Mouse (Mus musculus) liver, embryonic 15.5 days (tissue): ENCODE data around the gene Rer1. TPM values are rescaled to one million over a fixed set of nuclear protein-coding genes. Genes with fewer than 3 reads are reported as not detected.

ENCODE experiments used
- ATAC-seq: fragments of 200-750 bp; cut with Nextera tagmentation; 2 replicates; pipeline ENCODE4 v1.8.0; 2017; ENCODE audit warnings: moderate number of reproducible peaks, mild to moderate bottlenecking, moderate library complexity; ENCODE audit not compliant: insufficient read depth
- H3K27ac ChIP-seq: fragments of 300-500 bp; sonication (generic); replicated peaks from 2 replicates; pipeline ENCODE4 v1.5.1; 2015; ENCODE audit warnings: mild to moderate bottlenecking, inconsistent platforms
- H3K27me3 ChIP-seq: fragments of 300-500 bp; sonication (generic); 2 replicates; pipeline ENCODE4 v1.6.1; 2015; ENCODE audit warnings: mild to moderate bottlenecking, inconsistent platforms
- H3K36me3 ChIP-seq: fragments of 300-500 bp; sonication (generic); replicated peaks from 2 replicates; pipeline ENCODE4 v1.6.1; 2015; ENCODE audit warnings: moderate library complexity, mild to moderate bottlenecking, inconsistent platforms
- H3K4me1 ChIP-seq: fragments of 300-500 bp; sonication (generic); replicated peaks from 2 replicates; pipeline ENCODE4 v1.6.1; 2015; ENCODE audit warnings: inconsistent platforms
- H3K4me2 ChIP-seq: fragments of 300-500 bp; sonication (generic); 2 replicates; pipeline ENCODE4 v1.6.1; 2015; ENCODE audit warnings: moderate library complexity, mild to moderate bottlenecking, inconsistent platforms
- H3K4me3 ChIP-seq: fragments of 300-500 bp; sonication (generic); replicated peaks from 2 replicates; pipeline ENCODE4 v1.5.1; 2015; ENCODE audit warnings: mild to moderate bottlenecking, inconsistent platforms
- H3K9ac ChIP-seq: fragments of 300-500 bp; sonication (generic); 2 replicates; pipeline ENCODE4 v1.6.1; 2015; ENCODE audit warnings: moderate library complexity, mild to moderate bottlenecking, inconsistent platforms
- H3K9me3 ChIP-seq: fragments of 300-500 bp; sonication (generic); replicated peaks from 2 replicates; pipeline ENCODE4 v1.6.1; 2016; ENCODE audit warnings: inconsistent platforms
- WGBS: fragments of 180-500 bp; shearing (Covaris S2); methylation state at CpG from one replicate; pipeline ENCODE4 v1.1.7; 2015; ENCODE audit warnings: mixed read lengths; ENCODE audit not compliant: insufficient replicate concordance; 5-methylcytosine and 5-hydroxymethylcytosine counted together
- polyA plus RNA-seq: library from polyadenylated mRNA; unstranded; fragments of >200 nt; fragmentation: Nextera tagmentation; extraction: Ambion mirVana; gene quantifications from 2 replicates; pipeline ENCODE4 v1.2.1, GENCODE M21; 2015

Rer1 gene
- polyA plus RNA-seq, 1 experiment from 2014 or later, result 81.0 TPM

DNA sequence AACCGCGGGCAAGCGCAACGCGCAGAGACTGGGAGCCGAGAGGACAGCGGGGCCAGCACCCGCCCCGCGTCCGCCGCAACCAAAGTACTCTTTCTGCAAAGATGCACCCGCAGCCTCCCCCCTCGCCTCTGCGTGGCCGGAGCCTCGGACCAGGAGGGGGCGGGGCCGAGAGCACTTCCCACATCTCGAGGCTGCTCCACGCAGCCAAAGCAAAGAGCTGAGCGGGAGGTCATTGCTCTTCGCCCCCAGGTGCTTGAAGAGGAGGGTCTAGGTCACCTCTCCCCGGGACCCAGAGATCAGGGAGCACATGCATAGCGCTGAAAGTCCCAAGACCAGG is 42.9 kb downstream of the Rer1 start:
- no peak overlapping the region for H3K4me2 ChIP-seq

DNA sequence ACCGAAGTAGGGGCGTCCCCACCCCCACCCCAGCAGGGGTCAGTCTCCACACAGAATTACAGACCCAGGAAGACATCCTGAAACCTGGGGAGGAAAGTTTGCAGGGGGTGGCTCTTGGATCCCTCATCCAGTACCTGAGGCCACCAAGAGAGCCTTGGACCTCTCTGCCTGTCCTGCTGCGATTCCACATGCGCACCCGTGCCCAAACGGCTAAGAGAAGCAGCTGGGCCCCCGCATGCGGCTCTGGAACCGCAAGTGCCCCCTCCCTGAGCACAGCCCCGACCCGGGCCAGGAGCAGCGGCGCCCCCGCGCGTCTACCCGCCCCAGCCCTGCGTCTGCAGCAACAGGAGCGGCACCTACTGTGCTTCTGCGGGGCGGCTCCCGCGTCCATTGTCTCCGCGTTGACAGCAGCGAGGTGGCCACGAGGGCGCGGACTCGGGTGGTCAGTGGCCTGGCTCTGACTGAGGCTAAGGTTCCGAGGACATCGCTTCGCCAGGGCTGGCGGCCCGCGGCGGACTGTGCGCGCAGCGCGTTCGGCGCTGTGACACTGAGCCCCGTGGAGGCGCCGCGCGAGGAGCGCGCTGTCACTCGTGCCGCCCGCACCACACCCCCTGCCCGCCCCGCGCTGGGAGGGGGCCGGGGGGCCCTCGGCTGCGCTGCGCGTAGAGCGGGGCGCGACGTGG is 43.4 kb downstream of the Rer1 start:
- WGBS, result 3% methylated on average over 65 of the region's 65 CpGs
- Histone ChIP-seq H3K9ac (no peak overlapping the region), H3K4me3 (no peak overlapping the region), H3K4me1 (no peaks in the 10 kb centered on the region), H3K4me2 (no peak overlapping the region), H3K36me3 (no peaks in the 10 kb centered on the region), H3K9me3 (no peaks in the 10 kb centered on the region), H3K27ac (no peak overlapping the region), H3K27me3 (peaks cover 72% of the 10 kb centered on the region)
- ATAC-seq, result no peak

More for the DNA sequence above, 42.9 kb downstream of the Rer1 start:
- WGBS, result 3% methylated on average over 25 of the region's 25 CpGs
- H3K9me3 ChIP-seq, result no peaks in the 10 kb centered on the region
- peaks cover 74% of the 10 kb centered on the region for H3K27me3 ChIP-seq
- no peak overlapping the region for H3K4me3 ChIP-seq
- no peak overlapping the region for H3K27ac ChIP-seq
- no peaks in the 10 kb centered on the region for H3K36me3 ChIP-seq
- H3K4me1 ChIP-seq, result no peaks in the 10 kb centered on the region
- no peak for ATAC-seq
- H3K9ac ChIP-seq, result no peak overlapping the region

GRCm38 (mm10) chr4:155040696-155041095 is 45.5 kb downstream of the Rer1 start:
- Histone ChIP-seq H3K27ac (no peak overlapping the region), H3K36me3 (no peaks in the 10 kb centered on the region), H3K9me3 (no peaks in the 10 kb centered on the region), H3K4me2 (no peak overlapping the region), H3K4me1 (no peaks in the 10 kb centered on the region), H3K27me3 (peaks cover 76% of the 10 kb centered on the region), H3K9ac (no peak overlapping the region), H3K4me3 (no peak overlapping the region)
- 63% methylated on average over 6 of the region's 6 CpGs for WGBS
- no peak for ATAC-seq

DNA sequence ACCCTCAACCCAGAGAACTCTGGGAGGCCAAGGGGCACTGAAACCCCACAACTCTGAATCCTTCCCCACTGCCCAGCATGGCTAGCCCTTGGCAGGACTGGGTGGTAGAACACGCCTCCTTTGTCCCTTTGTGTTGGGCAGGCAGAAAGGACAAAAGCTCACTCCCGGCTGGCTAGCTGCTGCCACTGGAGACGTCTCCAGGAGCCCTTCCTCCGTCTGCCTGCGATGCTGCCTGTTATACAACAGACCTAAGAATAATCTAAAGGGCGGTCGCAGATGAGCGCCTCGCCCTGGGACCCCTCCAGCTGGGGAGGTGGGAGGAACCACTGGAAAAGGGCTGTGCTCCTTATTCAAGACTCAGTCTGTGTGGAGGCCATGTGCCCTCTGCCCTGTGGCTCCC is 46.0 kb downstream of the Rer1 start:
- Histone ChIP-seq H3K36me3 (no peaks in the 10 kb centered on the region), H3K4me2 (no peak overlapping the region), H3K27me3 (peaks cover 73% of the 10 kb centered on the region), H3K9me3 (no peaks in the 10 kb centered on the region), H3K4me3 (no peak overlapping the region), H3K4me1 (no peaks in the 10 kb centered on the region), H3K9ac (no peak overlapping the region), H3K27ac (no peak overlapping the region)
- WGBS, result 46% methylated on average over 9 of the region's 9 CpGs
- no peak for ATAC-seq

DNA sequence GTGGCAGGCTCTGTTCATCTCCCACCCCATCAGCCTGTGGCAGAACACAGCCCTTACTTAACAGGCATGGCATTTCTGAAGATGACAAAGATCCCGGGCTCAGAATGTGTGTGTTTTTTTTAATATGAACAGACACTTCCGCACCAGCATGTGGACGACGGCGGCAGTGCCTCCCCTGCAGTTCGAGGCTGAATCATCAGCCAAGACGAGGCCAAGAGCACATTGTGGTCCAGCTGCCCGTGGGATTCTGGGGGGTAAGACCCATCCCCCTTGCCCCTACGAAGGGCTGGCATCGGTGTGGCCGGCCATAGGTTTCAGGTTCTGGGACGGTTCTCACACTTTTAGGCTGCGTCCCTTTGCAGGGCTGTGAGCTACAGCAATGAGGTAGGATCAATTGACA is 51.4 kb downstream of the Rer1 start:
- no peak for ATAC-seq
- Histone ChIP-seq H3K27me3 (peaks cover 60% of the 10 kb centered on the region), H3K27ac (no peak overlapping the region), H3K4me3 (no peak overlapping the region), H3K4me2 (no peak overlapping the region), H3K36me3 (no peaks in the 10 kb centered on the region), H3K9ac (no peak overlapping the region), H3K9me3 (no peaks in the 10 kb centered on the region), H3K4me1 (no peaks in the 10 kb centered on the region)
- WGBS, result 55% methylated on average over 13 of the region's 13 CpGs

GRCm38 (mm10) chr4:155034202-155034601 is 52.0 kb downstream of the Rer1 start:
- Histone ChIP-seq H3K27me3 (peaks cover 55% of the 10 kb centered on the region), H3K4me1 (no peaks in the 10 kb centered on the region), H3K4me2 (no peak overlapping the region), H3K9ac (no peak overlapping the region), H3K4me3 (no peak overlapping the region), H3K36me3 (no peaks in the 10 kb centered on the region), H3K9me3 (no peaks in the 10 kb centered on the region), H3K27ac (no peak overlapping the region)
- ATAC-seq, result no peak
- 37% methylated on average over 7 of the region's 7 CpGs for WGBS

DNA sequence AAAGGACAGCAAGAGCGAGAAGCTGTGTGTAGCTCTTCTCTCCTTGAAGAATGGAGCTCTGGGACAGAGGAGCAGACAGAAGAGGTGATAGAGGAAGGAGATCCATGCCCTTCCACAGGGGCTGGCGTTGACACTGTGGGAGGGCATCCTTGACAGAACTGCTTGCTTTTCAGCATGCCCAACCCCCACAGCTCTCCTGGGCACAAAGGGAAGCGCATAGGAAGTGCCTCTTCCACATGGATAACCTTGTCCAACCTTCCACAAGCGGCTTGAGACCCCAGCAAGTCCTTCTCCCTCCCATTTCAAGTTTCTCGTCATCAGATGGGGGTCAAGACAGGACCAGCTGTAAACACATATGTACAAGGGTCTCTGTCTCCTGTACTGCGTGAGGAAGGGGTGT is 53.1 kb downstream of the Rer1 start:
- H3K27me3 ChIP-seq, result peaks cover 51% of the 10 kb centered on the region
- H3K4me2 ChIP-seq, result no peak overlapping the region
- H3K9ac ChIP-seq, result no peak overlapping the region
- no peak overlapping the region for H3K27ac ChIP-seq
- H3K4me3 ChIP-seq, result no peak overlapping the region
- no peaks in the 10 kb centered on the region for H3K4me1 ChIP-seq
- no peaks in the 10 kb centered on the region for H3K36me3 ChIP-seq
- 16% methylated on average over 6 of the region's 6 CpGs for WGBS
- no peak for ATAC-seq
- no peaks in the 10 kb centered on the region for H3K9me3 ChIP-seq

DNA sequence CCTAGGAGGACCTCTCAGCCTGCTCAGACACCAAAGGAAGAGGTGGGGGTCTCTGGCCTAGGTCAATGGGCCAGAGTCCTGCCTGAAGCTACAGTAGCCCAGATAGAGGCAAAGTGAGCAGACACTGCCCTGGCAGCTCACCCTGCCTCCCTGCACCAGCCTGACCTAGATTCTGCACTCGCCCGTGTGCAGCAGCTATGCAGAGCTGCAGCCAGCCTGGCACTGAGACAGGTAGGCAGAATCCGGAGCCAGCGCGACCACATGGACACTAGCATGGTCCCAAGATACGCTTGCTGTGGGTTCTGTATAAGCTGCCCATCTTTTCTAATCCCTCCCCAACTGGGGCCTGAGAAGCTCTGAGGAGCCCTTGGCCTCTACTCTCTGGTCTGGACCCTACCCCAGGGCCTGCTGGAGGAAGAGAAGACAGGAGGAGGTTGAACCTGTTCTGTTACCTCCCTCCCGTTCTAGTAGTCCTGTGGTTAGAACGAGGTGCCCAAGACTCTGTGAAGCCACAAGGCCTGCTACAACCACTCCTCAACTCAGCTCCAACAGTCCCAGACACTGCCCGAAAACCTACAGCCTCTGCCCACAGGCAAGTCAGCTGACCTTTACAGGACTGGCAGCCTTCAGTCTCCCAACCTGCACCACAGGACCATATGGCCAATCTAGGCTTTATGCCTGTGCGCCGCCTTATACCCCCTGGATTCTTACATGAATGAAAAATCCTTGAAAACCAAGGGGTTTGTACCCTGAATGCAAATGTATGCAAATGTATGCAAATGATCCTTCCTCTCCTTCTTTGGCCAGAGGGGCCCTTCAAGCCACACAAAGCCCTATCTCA is 61.8 kb downstream of the Rer1 start:
- peaks cover 6% of the 10 kb centered on the region; the same call in 1 of the 2 replicates for H3K27me3 ChIP-seq
- H3K9ac ChIP-seq, result no peak overlapping the region
- ATAC-seq, result no peak
- 61% methylated on average over 11 of the region's 11 CpGs for WGBS
- no peaks in the 10 kb centered on the region for H3K4me1 ChIP-seq
- H3K4me3 ChIP-seq, result no peak overlapping the region
- H3K9me3 ChIP-seq, result no peaks in the 10 kb centered on the region
- H3K4me2 ChIP-seq, result no peak overlapping the region
- H3K36me3 ChIP-seq, result no peaks in the 10 kb centered on the region
- no peak overlapping the region for H3K27ac ChIP-seq

Other genes with a start within 250 kb of the Rer1 start
- not detected in 2 replicates for gene Ttc34, start 248.9 kb downstream of the Rer1 start, polyA plus RNA-seq
- gene Mmel1, start 216.8 kb downstream of the Rer1 start, polyA plus RNA-seq, result 2.3 and 3.1 TPM in 2 replicates
- 8.1 and 9.0 TPM in 2 replicates for gene Fam213b, start 187.2 kb downstream of the Rer1 start, polyA plus RNA-seq
- 56.7 and 64.6 TPM in 2 replicates for gene Tnfrsf14, start 157.8 kb downstream of the Rer1 start, polyA plus RNA-seq
- 0.15 and 0.17 TPM in 2 replicates for gene Hes5, start 125.5 kb downstream of the Rer1 start, polyA plus RNA-seq
- gene Pank4, start 122.3 kb downstream of the Rer1 start, polyA plus RNA-seq, result 21.7 and 24.4 TPM in 2 replicates
- 0.14 TPM in 1 of 2 replicates, not detected in the other for gene Plch2, start 29.6 kb downstream of the Rer1 start, polyA plus RNA-seq
- gene Pex10, start 19.4 kb downstream of the Rer1 start, polyA plus RNA-seq, result 7.5 and 8.3 TPM in 2 replicates
- gene Morn1, start 195 bp upstream of the Rer1 start, polyA plus RNA-seq, result 0.88 and 1.1 TPM in 2 replicates
- 2.1 and 2.6 TPM in 2 replicates for gene Ski, start 136.2 kb upstream of the Rer1 start, polyA plus RNA-seq
- gene Faap20, start 163.4 kb upstream of the Rer1 start, polyA plus RNA-seq, result 18.2 and 19.7 TPM in 2 replicates